Mouse (Mus musculus) lung, postnatal 0 days (tissue): ENCODE measurements at regions not wholly inside any gene's neighbourhood (a gene's known extent, or its start where the extent isn't known, plus 50 kb on each side); places are given as distances from the start of the nearest gene placed in this dataset.

ENCODE experiments used
- CTCF ChIP-seq: IDR thresholded peaks from 2 replicates; pipeline ENCODE4 v1.5.1; 2016; ENCODE audit warnings: antibody characterized with exemption, mild to moderate bottlenecking
- EP300 ChIP-seq: IDR thresholded peaks from 2 replicates; pipeline ENCODE4 v1.6.1; 2016; ENCODE audit warnings: antibody characterized with exemption, mild to moderate bottlenecking, control low read depth

- TF ChIP-seq EP300 (no peak), CTCF (no peak)
Observed at GRCm38 (mm10) chr17:76008011-76008410, 456.3 kb upstream of the Fam98a start.
